In genomic region chr12:112619686-112620353, GRCm38 (mm10) we compare ENCODE assay signal across 8 mouse cellular contexts. TPM values are rescaled to one million over a fixed set of nuclear protein-coding genes. Genes with fewer than 3 reads are reported as not detected.
A peak's percentile ranks its signal among the peaks of the same experiment; 100 is the strongest.
DNase-seq lines count a peak whose midpoint lies in the region; ATAC-seq and TF ChIP-seq lines count a peak whose summit lies in the region.

Gene Adssl1 (plus strand): TSS chr12:112620045.

- no peak for TF ChIP-seq POLR2A in cortical plate, adult 2 months (IDR thresholded peaks at IDR 0.05; ENCODE audit: extremely low read depth, insufficient read depth, low read length)
- peak; percentile 88 for TF ChIP-seq POLR2A in liver, adult 2 months (IDR thresholded peaks at IDR 0.05; ENCODE audit: extremely low read depth, insufficient read depth, low read length)

- peak within 1 kb of the TSS; percentile 94 for H3K4me2 ChIP-seq in intestine, postnatal 0 days (replicated peaks; ENCODE audit: low read depth)

- DNase-seq in spleen, adult 18-20 months, result peak; percentile 60 to 67
- DNase-seq in spleen, adult 12 weeks (ENCODE audit: low spot score), result no peak
- peak; percentile 99 for DNase-seq in heart, adult 11 months
- DNase-seq in liver, adult 2 months (ENCODE audit: extremely low read depth, low read depth, low spot score), result peak; percentile 70
- peak; percentile 62 for DNase-seq in testis, postnatal 10 days (ENCODE audit: low spot score)

- no peak for TF ChIP-seq CTCF in cortical plate, adult 2 months (IDR thresholded peaks at IDR 0.05; ENCODE audit: extremely low read depth, insufficient read depth, low read length)
- no peak for TF ChIP-seq CTCF in intestine, postnatal 0 days (IDR thresholded peaks at IDR 0.05; ENCODE audit: low read depth)
- no peak for TF ChIP-seq CTCF in liver, adult 2 months (IDR thresholded peaks at IDR 0.05; ENCODE audit: low read depth, low read length)

- no peaks in the 10 kb centered on the region for H3K9me3 ChIP-seq in intestine, postnatal 0 days (ENCODE audit: control insufficient read depth)

- H3K36me3 ChIP-seq in intestine, postnatal 0 days (ENCODE audit: control insufficient read depth, insufficient read depth), result no peaks in the 10 kb centered on the region
- H3K36me3 ChIP-seq in liver, adult 2 months (ENCODE audit: control insufficient read depth, insufficient read depth, low read length), result no peaks in the 10 kb centered on the region

- ATAC-seq in intestine, postnatal 0 days, result peak; percentile 38; the same call in 1 of the 2 replicates
- ATAC-seq in monocyte, adult 5-6 weeks (replicated peaks; ENCODE audit: insufficient number of reproducible peaks, low FRiP score, low TSS enrichment, poor library complexity, severe bottlenecking), result peak; percentile 40

- peak within 1 kb of the TSS; percentile 49 for H3K4me3 ChIP-seq in cortical plate, adult 2 months (ENCODE audit: insufficient read depth, low read length)
- H3K4me3 ChIP-seq in intestine, postnatal 0 days (ENCODE audit: low read depth, low read length), result peak within 1 kb of the TSS; percentile 47
- H3K4me3 ChIP-seq in liver, adult 2 months (ENCODE audit: insufficient read depth, low read depth, low read length), result peak within 1 kb of the TSS; percentile 64

- H3K79me2 ChIP-seq in liver, adult 2 months (ENCODE audit: control insufficient read depth, insufficient read depth, low read length), result no peaks in the 10 kb centered on the region

- H3K27ac ChIP-seq in cortical plate, adult 2 months (ENCODE audit: insufficient read depth, low read length), result peak within 1 kb of the TSS; percentile 90
- H3K27ac ChIP-seq in intestine, postnatal 0 days (ENCODE audit: low read depth, low read length), result no peak within 1 kb of the TSS
- peak within 1 kb of the TSS; percentile 72 for H3K27ac ChIP-seq in liver, adult 2 months (replicated peaks; ENCODE audit: insufficient read depth, low read depth, low read length)

- H3K27me3 ChIP-seq in intestine, postnatal 0 days (replicated peaks; ENCODE audit: control insufficient read depth, insufficient read depth, low read length), result peaks cover 10% of the 10 kb centered on the region
- no peaks in the 10 kb centered on the region for H3K27me3 ChIP-seq in liver, adult 2 months (ENCODE audit: control insufficient read depth, insufficient read depth, low read length)

- WGBS in intestine, postnatal 0 days, result 1% methylated on average over 55 of the region's 56 CpGs
- under 1% methylated on average over 56 of the region's 56 CpGs for WGBS in liver, adult 2 months

- peaks cover 6% of the 10 kb centered on the region; the same call in 1 of the 2 replicates for H3K4me1 ChIP-seq in cortical plate, adult 2 months (ENCODE audit: control insufficient read depth, insufficient read depth, low read length)
- H3K4me1 ChIP-seq in intestine, postnatal 0 days (replicated peaks; ENCODE audit: control insufficient read depth, insufficient read depth, low read length), result no peaks in the 10 kb centered on the region; the same call in 1 of the 2 replicates
- peaks cover 6% of the 10 kb centered on the region for H3K4me1 ChIP-seq in liver, adult 2 months (ENCODE audit: control insufficient read depth, insufficient read depth, low read length)

- peak within 1 kb of the TSS; percentile 42; the same call in 1 of the 2 replicates for H3K9ac ChIP-seq in intestine, postnatal 0 days (ENCODE audit: low read depth, low read length)
- H3K9ac ChIP-seq in liver, adult 2 months (ENCODE audit: low read depth, low read length), result peak within 1 kb of the TSS; percentile 92

RNA-seq across cellular contexts. Expression of gene Adssl1, which starts in this region (rescaled TPM):
- polyA plus RNA-seq in cortical plate, adult 2 months (2012; rRNA removed), result 38.0 and 44.6 TPM in 2 replicates
- 0.57 and 0.67 TPM in 2 replicates for polyA plus RNA-seq in intestine, postnatal 0 days (2015; fragmentation: Nextera tagmentation; extraction: Ambion mirVana)
- 20.5 and 21.7 TPM in 2 replicates for total RNA-seq in liver, adult 2 months (2014; rRNA removed)
- polyA plus RNA-seq in liver, adult 2 months (2012; rRNA removed), result 26.1 and 26.7 TPM in 2 replicates
- total RNA-seq in monocyte, adult 5-6 weeks (2017), result 81.5 to 125 TPM (median 102 TPM) in 3 replicates

Comparison
In these comparisons a context has a peak if more than half of its experiments do, and no peak if none do; other contexts are left out.
1. RNA of gene Adssl1 (polyA plus RNA-seq): 38.0 to 44.6 TPM in cortical plate, adult 2 months and 26.1 to 26.7 TPM in liver, adult 2 months; 0.57 to 0.67 TPM in intestine, postnatal 0 days; every median in the first group is over 10 times any median in the second.
2. Peak in ATAC-seq, H3K4me3 ChIP-seq, H3K9ac ChIP-seq and H3K4me2 ChIP-seq in intestine, postnatal 0 days; RNA of the gene not detected or under 1 TPM.
3. Peak in every context shown above with its lines, with median percentiles within 50 percentile points of each other: H3K4me3 ChIP-seq.